Mouse (Mus musculus) left cerebral cortex, postnatal 36 days (tissue): ENCODE data around the gene Cfap61. TPM values are rescaled to one million over a fixed set of nuclear protein-coding genes. Genes with fewer than 3 reads are reported as not detected.
A peak's percentile ranks its signal among the peaks of the same experiment; 100 is the strongest.

ENCODE experiments used
- DNase-seq, 2 experiments: peaks; one replicate each; pipeline ENCODE4 v3.0.0; 2021 to 2022; ENCODE audit warnings: low spot score in 2 of 2, mixed read lengths in 1 of 2
- intact Hi-C: fragments of 180-260 bp; cut with DNase I; formaldehyde crosslinking; loops from one replicate; pipeline ENCODE4 v1.15.1; 2025
- total RNA-seq, 2 experiments: library from RNA; stranded (reverse); gene quantifications; 2 replicates each; pipeline ENCODE4 v1.2.3; 2021

The Cfap61 gene
- total RNA-seq, 2 experiments from 2014 or later = 3.4 to 4.7 TPM

- no peak for DNase-seq
- intact Hi-C loops = no loop called here
These were observed 182.8 kb downstream of the Cfap61 start for GRCm38 (mm10) chr2:146117191-146117914.

DNA sequence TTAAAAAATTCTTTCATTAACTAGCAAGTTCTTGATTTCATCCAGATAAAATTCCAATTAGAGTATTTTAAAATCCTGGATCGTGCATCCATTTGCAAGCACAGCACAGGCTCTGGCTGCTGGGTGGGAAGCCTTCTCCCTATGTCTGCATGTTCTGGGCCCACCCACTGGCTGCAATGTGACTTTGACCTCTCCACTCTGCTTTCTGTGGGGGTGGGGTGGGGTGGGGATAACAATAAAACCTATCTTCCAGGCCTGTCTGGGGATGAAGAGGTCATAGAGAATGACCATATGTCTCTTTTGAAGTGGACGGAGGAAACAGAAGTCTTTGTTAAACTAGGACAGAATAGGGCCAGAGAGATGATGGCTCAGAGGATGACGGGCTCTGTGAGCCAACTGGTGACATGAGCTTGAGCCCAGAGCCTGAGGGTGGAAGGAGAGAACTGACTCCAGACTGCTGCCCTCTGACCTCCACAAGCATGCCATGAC lies 183.4 kb downstream of the Cfap61 start:
- no peak for DNase-seq
- intact Hi-C loops = no loop called here

GRCm38 (mm10) chr2:146121551-146121950 lies 187.0 kb downstream of the Cfap61 start:
- intact Hi-C loops = no loop called here
- DNase-seq = no peak

- intact Hi-C loops = no loop called here
These were observed 190.5 kb downstream of the Cfap61 start for GRCm38 (mm10) chr2:146125129-146125528.

GRCm38 (mm10) chr2:146128622-146129021 lies 194.0 kb downstream of the Cfap61 start:
- intact Hi-C loops = no loop called here
- DNase-seq = no peak

More at GRCm38 (mm10) chr2:146125129-146125528, 190.5 kb downstream of the Cfap61 start:
- DNase-seq = no peak

DNA sequence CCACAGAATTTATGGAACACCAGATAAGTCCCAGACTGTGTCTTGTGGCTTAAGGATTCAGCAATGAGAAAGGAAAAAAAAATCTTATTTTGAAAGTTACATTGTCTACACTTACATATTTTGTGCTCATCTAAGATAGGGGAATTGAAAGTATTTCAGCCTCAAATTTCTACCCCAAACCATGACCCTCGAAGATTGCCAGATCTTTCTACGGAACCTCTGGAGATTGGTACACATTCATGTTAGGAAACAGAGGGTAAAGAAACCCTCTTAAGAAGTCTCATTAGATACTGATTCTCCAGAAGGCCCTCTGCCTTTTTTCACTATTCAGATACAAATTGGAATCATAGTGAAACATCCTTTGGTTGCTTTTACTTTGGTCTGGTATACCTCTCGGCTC lies 195.9 kb downstream of the Cfap61 start:
- intact Hi-C loops = no loop called here
- no peak for DNase-seq

- intact Hi-C loops = no loop called here
- DNase-seq = no peak
These were observed 199.7 kb downstream of the Cfap61 start for GRCm38 (mm10) chr2:146134275-146134674.

GRCm38 (mm10) chr2:146140711-146141110 lies 206.1 kb downstream of the Cfap61 start:
- no peak for DNase-seq
- intact Hi-C loops = no loop called here

- intact Hi-C loops = no loop called here
- no peak for DNase-seq
These were observed 212.7 kb downstream of the Cfap61 start for GRCm38 (mm10) chr2:146147306-146147705.

- no peak for DNase-seq
- intact Hi-C loops = no loop called here
These were observed 213.2 kb downstream of the Cfap61 start for GRCm38 (mm10) chr2:146147801-146148200.

- intact Hi-C loops = no loop called here
- DNase-seq = no peak
These were observed 214.8 kb downstream of the Cfap61 start for GRCm38 (mm10) chr2:146149206-146149974.

DNA sequence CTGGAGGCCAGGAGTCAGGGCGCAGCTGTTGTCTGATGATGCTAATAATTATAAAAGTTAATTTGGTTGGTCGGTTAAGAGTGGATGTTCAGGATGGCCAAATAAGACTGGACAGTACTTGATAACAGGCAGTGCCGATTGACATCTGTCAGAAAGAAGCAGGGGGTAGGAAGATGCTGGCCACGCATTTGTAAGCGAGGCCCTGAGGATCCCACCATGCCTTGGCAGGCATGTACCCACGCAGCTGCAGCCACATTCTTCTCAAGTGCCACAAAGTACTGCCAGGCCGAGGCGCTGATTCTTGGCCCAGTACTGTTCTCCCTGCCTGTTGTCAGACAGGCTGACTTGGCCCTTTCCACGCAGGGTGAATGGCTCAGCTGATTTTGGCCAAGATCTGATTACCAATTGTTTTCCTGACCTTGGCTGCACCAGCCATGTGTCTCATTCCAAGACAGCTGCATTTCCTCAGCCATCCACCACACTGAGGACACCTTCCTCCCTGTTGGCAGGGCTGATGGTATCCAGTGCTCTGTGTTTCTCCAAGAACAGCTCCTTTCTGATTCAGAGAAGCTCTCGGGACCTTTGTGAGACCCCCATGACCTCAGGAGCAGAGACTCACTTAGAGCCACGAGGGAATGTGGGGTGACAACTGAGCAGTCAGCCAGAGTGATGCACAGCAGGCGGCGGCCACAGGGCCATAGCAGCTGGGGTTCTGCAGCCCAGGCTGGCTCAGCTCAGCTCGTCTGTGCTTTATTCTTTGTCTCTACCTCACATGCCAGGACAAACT lies 233.6 kb downstream of the Cfap61 start:
- intact Hi-C loops = no loop called here
- no peak for DNase-seq

- DNase-seq = no peak
- intact Hi-C loops = no loop called here
These were observed 234.9 kb downstream of the Cfap61 start for GRCm38 (mm10) chr2:146169492-146169891.

DNA sequence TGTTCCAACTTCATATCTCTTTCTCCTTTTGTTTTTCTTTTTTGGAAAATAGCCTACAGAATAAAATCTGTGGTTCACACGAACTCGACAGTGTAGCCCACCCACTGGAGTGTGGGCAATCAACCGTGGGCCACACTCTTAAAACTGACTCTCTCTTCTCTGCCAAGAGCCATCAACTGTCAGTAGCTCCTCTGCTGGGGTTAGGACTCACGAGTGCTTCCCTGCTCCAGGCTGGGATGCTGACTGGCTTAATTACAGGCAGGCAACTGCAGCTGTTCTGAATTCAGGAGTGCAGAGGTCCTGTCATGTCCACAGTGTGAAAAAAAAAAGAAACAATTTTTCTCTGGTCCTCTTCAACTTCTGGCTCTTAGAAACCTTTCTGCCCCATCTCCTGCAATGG lies 237.5 kb downstream of the Cfap61 start:
- intact Hi-C loops = no loop called here
- no peak for DNase-seq

GRCm38 (mm10) chr2:146174173-146174572 lies 239.6 kb downstream of the Cfap61 start:
- peak; percentile 14 to 31 for DNase-seq
- intact Hi-C loops = no loop called here

DNA sequence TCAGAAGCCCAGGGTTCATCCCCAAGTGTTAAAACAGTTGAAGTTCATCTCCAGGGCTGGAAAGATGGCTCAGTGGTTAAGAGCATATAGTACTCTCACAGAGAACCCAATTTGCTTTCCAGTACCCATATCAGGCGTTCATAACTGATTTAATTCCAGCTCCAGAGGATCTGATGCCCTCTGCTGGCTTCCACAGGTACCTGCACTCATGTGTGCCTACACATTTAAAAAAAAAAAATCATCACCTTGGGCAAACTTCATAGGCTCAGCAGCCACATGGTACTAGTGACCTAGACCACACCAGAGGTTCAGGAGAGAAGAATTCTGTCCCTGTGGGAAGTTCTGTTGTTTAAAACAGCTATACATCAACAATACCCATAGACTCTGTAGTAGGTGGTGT lies 244.1 kb downstream of the Cfap61 start:
- intact Hi-C loops = no loop called here

GRCm38 (mm10) chr2:146183830-146184793 lies 249.5 kb downstream of the Cfap61 start:
- intact Hi-C loops = no loop called here
- DNase-seq = no peak

More for the DNA sequence above, 244.1 kb downstream of the Cfap61 start:
- DNase-seq = no peak

GRCm38 (mm10) chr2:146196126-146196525 lies 261.5 kb downstream of the Cfap61 start:
- intact Hi-C loops = no loop called here
- DNase-seq = no peak

- intact Hi-C loops = no loop called here
- no peak for DNase-seq
These were observed 263.4 kb downstream of the Cfap61 start for GRCm38 (mm10) chr2:146197947-146198346.
